Mouse (Mus musculus): ENCODE results near the gene Lpcat2. TPM values are rescaled to one million over a fixed set of nuclear protein-coding genes. Genes with fewer than 3 reads are reported as not detected.

Lpcat2 gene
- polyA plus RNA-seq, 1 experiment = 1.3 TPM

GRCm38 (mm10) chr8:92825991-92826390 is 29.1 kb upstream of the Lpcat2 start:
- 61% methylated on average over 4 of the region's 4 CpGs for WGBS
- 0 out of 2 replicates have a peak, but pooled peaks cover 3% of the 10 kb centered on the region for H3K27me3 ChIP-seq (ENCODE audit: control insufficient read depth, insufficient read depth, low read length)
- TF ChIP-seq POLR2A (IDR thresholded peaks at IDR 0.05; ENCODE audit: low read depth, low read length) (no peak), CTCF (IDR thresholded peaks at IDR 0.05; ENCODE audit: extremely low read depth, insufficient read length, insufficient replicate concordance, low read depth, low read length) (no peak)
- H3K4me1 ChIP-seq (ENCODE audit: control insufficient read depth, insufficient read depth, insufficient read length, low read length) = no peaks in the 10 kb centered on the region
- H3K27ac ChIP-seq (ENCODE audit: insufficient read depth, low read depth, low read length) = no peak overlapping the region; the same call in 1 of the 2 replicates
- no peak overlapping the region for H3K4me3 ChIP-seq (ENCODE audit: low read depth, low read length)
- H3K36me3 ChIP-seq (ENCODE audit: control insufficient read depth, insufficient read depth, low read length) = no peaks in the 10 kb centered on the region

GRCm38 (mm10) chr8:92827243-92828034 is 27.7 kb upstream of the Lpcat2 start, which contains the start of gene Mmp2:
Mmp2 (plus strand) TSS chr8:92827291.
- TF ChIP-seq CTCF (IDR thresholded peaks at IDR 0.05; ENCODE audit: extremely low read depth, insufficient read length, insufficient replicate concordance, low read depth, low read length) (no peak), POLR2A (IDR thresholded peaks at IDR 0.05; ENCODE audit: low read depth, low read length) (no peak)
- H3K27me3 ChIP-seq (ENCODE audit: control insufficient read depth, insufficient read depth, low read length) = 0 out of 2 replicates have a peak, but pooled peaks cover 3% of the 10 kb centered on the region
- no peaks in the 10 kb centered on the region for H3K36me3 ChIP-seq (ENCODE audit: control insufficient read depth, insufficient read depth, low read length)
- H3K4me1 ChIP-seq (ENCODE audit: control insufficient read depth, insufficient read depth, insufficient read length, low read length) = no peaks in the 10 kb centered on the region
- WGBS = 5% methylated on average over 35 of the region's 37 CpGs
- peak within 1 kb of the TSS; percentile 65 for H3K4me3 ChIP-seq (ENCODE audit: low read depth, low read length)
- peak within 1 kb of the TSS; percentile 67 for H3K27ac ChIP-seq (ENCODE audit: insufficient read depth, low read depth, low read length)

GRCm38 (mm10) chr8:92828251-92828743 is 26.8 kb upstream of the Lpcat2 start:
- no peaks in the 10 kb centered on the region for H3K4me1 ChIP-seq (ENCODE audit: control insufficient read depth, insufficient read depth, insufficient read length, low read length)
- WGBS = 63% methylated on average over 15 of the region's 15 CpGs
- TF ChIP-seq CTCF (IDR thresholded peaks at IDR 0.05; ENCODE audit: extremely low read depth, insufficient read length, insufficient replicate concordance, low read depth, low read length) (no peak), POLR2A (IDR thresholded peaks at IDR 0.05; ENCODE audit: low read depth, low read length) (no peak)
- no peak overlapping the region for H3K27ac ChIP-seq (ENCODE audit: insufficient read depth, low read depth, low read length)
- 0 out of 2 replicates have a peak, but pooled peaks cover 3% of the 10 kb centered on the region for H3K27me3 ChIP-seq (ENCODE audit: control insufficient read depth, insufficient read depth, low read length)
- H3K4me3 ChIP-seq (ENCODE audit: low read depth, low read length) = peak overlapping the region; percentile 21; the same call in 1 of the 2 replicates
- H3K36me3 ChIP-seq (ENCODE audit: control insufficient read depth, insufficient read depth, low read length) = no peaks in the 10 kb centered on the region

DNA sequence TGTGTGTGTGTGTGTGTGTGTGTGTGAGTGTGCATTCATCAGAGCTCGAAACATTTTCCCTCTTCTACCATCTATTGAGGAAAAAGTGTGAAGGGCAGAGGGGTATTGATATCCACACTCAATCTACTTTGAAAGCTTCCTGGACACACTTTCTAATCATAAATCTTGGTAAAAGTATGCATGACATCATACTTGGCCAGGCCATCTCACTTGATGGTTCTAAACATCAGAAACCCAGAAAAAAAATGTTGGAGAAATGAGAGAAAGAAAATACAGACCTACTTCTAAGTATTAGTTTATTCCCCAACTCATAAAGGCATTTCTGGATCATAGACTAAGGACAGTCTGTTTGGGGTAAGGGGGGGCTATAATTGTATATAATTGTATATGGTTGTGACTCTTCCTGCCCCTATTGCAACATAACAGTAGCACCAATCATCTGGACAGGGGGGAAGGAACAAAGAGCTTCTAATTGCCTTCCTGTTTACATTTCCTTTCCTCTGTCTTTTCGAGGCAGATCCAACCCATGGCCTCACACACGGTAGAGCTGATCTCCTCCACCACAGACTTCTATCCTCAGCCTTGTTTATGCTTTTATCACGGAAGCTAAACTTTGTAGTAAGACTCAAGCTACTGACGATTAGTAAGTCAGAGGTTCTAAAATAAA is 20.9 kb upstream of the Lpcat2 start:
- WGBS = 48% methylated on average over 5 of the region's 5 CpGs
- Histone ChIP-seq H3K27ac (ENCODE audit: insufficient read depth, low read depth, low read length) (no peak overlapping the region), H3K36me3 (ENCODE audit: control insufficient read depth, insufficient read depth, low read length) (no peaks in the 10 kb centered on the region), H3K4me3 (ENCODE audit: low read depth, low read length) (no peak overlapping the region), H3K27me3 (ENCODE audit: control insufficient read depth, insufficient read depth, low read length) (no peaks in the 10 kb centered on the region), H3K4me1 (ENCODE audit: control insufficient read depth, insufficient read depth, insufficient read length, low read length) (no peaks in the 10 kb centered on the region)
- TF ChIP-seq POLR2A (IDR thresholded peaks at IDR 0.05; ENCODE audit: low read depth, low read length) (no peak), CTCF (IDR thresholded peaks at IDR 0.05; ENCODE audit: extremely low read depth, insufficient read length, insufficient replicate concordance, low read depth, low read length) (no peak)

DNA sequence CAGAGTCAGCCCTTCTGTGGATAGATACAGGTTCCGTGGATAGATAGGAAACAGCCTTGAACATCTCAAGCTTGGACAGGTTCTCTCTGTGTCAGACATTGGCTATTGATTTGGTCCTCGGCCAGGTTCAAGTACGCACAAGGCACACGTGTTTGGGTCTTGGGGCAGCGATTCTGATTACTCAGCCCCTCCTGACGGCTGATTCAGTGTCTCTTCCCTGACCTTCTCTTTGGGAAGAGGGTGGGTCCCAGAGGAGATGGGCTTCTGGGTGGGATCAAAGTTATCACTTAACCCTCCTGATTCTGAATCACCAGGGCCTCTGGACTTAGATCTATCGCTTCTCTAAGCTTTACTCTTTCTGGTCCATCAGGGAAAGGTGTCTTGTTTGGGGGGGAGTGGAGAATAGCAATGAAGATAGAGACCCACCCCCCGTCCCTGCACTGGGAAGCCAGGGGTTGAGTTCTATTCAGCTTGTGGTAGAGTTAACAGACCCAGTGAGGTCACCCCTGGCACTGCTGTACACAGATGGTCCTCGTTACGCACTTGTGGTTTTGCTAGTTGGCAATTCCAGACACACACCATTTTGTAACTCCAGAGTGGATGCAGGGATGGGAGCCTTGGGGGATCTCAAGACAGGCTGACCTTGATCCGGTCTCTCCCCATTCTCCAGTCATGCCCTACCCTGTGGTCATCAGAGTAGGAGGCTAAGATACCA is 20.2 kb upstream of the Lpcat2 start:
- 70% methylated on average over 11 of the region's 11 CpGs for WGBS
- Histone ChIP-seq H3K27me3 (ENCODE audit: control insufficient read depth, insufficient read depth, low read length) (no peaks in the 10 kb centered on the region), H3K4me1 (ENCODE audit: control insufficient read depth, insufficient read depth, insufficient read length, low read length) (no peaks in the 10 kb centered on the region), H3K27ac (ENCODE audit: insufficient read depth, low read depth, low read length) (no peak overlapping the region), H3K4me3 (ENCODE audit: low read depth, low read length) (no peak overlapping the region), H3K36me3 (ENCODE audit: control insufficient read depth, insufficient read depth, low read length) (no peaks in the 10 kb centered on the region)
- TF ChIP-seq POLR2A (IDR thresholded peaks at IDR 0.05; ENCODE audit: low read depth, low read length) = no peak
- TF ChIP-seq CTCF (IDR thresholded peaks at IDR 0.05; ENCODE audit: extremely low read depth, insufficient read length, insufficient replicate concordance, low read depth, low read length) = no peak

- no peak overlapping the region for H3K4me3 ChIP-seq (ENCODE audit: low read depth, low read length)
- WGBS = 85% methylated on average over 11 of the region's 11 CpGs
- no peaks in the 10 kb centered on the region for H3K4me1 ChIP-seq (ENCODE audit: control insufficient read depth, insufficient read depth, insufficient read length, low read length)
- TF ChIP-seq POLR2A (IDR thresholded peaks at IDR 0.05; ENCODE audit: low read depth, low read length) = no peak
- TF ChIP-seq CTCF (IDR thresholded peaks at IDR 0.05; ENCODE audit: extremely low read depth, insufficient read length, insufficient replicate concordance, low read depth, low read length) = no peak
- no peaks in the 10 kb centered on the region for H3K36me3 ChIP-seq (ENCODE audit: control insufficient read depth, insufficient read depth, low read length)
- H3K27ac ChIP-seq (ENCODE audit: insufficient read depth, low read depth, low read length) = no peak overlapping the region
- no peaks in the 10 kb centered on the region for H3K27me3 ChIP-seq (ENCODE audit: control insufficient read depth, insufficient read depth, low read length)
Measured at GRCm38 (mm10) chr8:92835901-92836300, 19.2 kb upstream of the Lpcat2 start.

Measured in small intestine, adult 2 months (tissue).